23 mouse cellular contexts compared by ENCODE assay signal in genomic region chr11:24317989-24318735, GRCm38 (mm10).
DNase-seq lines count a peak whose midpoint lies in the region; ATAC-seq and TF ChIP-seq lines count a peak whose summit lies in the region.
"Had no signal": no experiment of that assay in that cellular context is flagged by ENCODE, and none has a peak within 500 bp of the region (broad histone marks: within the 10 kb centered on the region; RNA-seq: fewer than 3 reads in every experiment).

No protein-coding gene starts in this region.

- H3K4me3 ChIP-seq in embryonic facial prominence, embryonic 13.5 days, result no peak overlapping the region
- H3K4me3 ChIP-seq in embryonic facial prominence, embryonic 10.5 days, result no peak overlapping the region
- H3K4me3 ChIP-seq in hindbrain, postnatal 0 days (ENCODE audit: low read length), result no peak overlapping the region
- no peak overlapping the region for H3K4me3 ChIP-seq in hindbrain, embryonic 11.5 days (ENCODE audit: low read depth, low read length)
- no peak overlapping the region for H3K4me3 ChIP-seq in midbrain, embryonic 13.5 days (replicated peaks)
- no peak overlapping the region for H3K4me3 ChIP-seq in midbrain, embryonic 14.5 days (replicated peaks; ENCODE audit: low read depth, low read length)
- H3K4me3 ChIP-seq: embryonic facial prominence, embryonic 12.5 days; forebrain, embryonic 13.5 days; forebrain, embryonic 15.5 days had no signal

- H3K27ac ChIP-seq in embryonic facial prominence, embryonic 13.5 days, result no peak overlapping the region
- no peak overlapping the region for H3K27ac ChIP-seq in embryonic facial prominence, embryonic 10.5 days (replicated peaks)
- no peak overlapping the region for H3K27ac ChIP-seq in hindbrain, postnatal 0 days
- no peak overlapping the region for H3K27ac ChIP-seq in hindbrain, embryonic 11.5 days (ENCODE audit: low read depth, low read length)
- H3K27ac ChIP-seq in midbrain, embryonic 13.5 days, result no peak overlapping the region
- H3K27ac ChIP-seq in midbrain, embryonic 14.5 days (replicated peaks; ENCODE audit: low read depth, low read length), result no peak overlapping the region
- H3K27ac ChIP-seq: embryonic facial prominence, embryonic 12.5 days; forebrain, embryonic 13.5 days; forebrain, embryonic 15.5 days had no signal

- H3K9ac ChIP-seq in embryonic facial prominence, embryonic 13.5 days, result no peak overlapping the region
- no peak overlapping the region for H3K9ac ChIP-seq in hindbrain, postnatal 0 days (replicated peaks; ENCODE audit: low read length)
- H3K9ac ChIP-seq in hindbrain, embryonic 11.5 days (ENCODE audit: low read depth, low read length), result no peak overlapping the region
- H3K9ac ChIP-seq in midbrain, embryonic 13.5 days (replicated peaks), result no peak overlapping the region
- H3K9ac ChIP-seq in midbrain, embryonic 14.5 days (replicated peaks; ENCODE audit: low read length), result no peak overlapping the region
- H3K9ac ChIP-seq: embryonic facial prominence, embryonic 12.5 days; forebrain, embryonic 13.5 days; forebrain, embryonic 15.5 days; forebrain, postnatal 0 days had no signal

- DNase-seq in embryonic facial prominence, embryonic 10.5 days (ENCODE audit: low spot score), result no peak
- DNase-seq in hindbrain, postnatal 0 days (ENCODE audit: low spot score), result peak; percentile 9
- DNase-seq in hindbrain, embryonic 11.5 days (ENCODE audit: low spot score), result no peak
- no peak for DNase-seq in midbrain, embryonic 14.5 days
- DNase-seq in heart, adult 9 months (ENCODE audit: low spot score in 2 of 2), result no peak
- DNase-seq: adrenal gland, adult 2 months; adrenal gland, postnatal 10 days; adrenal gland, postnatal 25 days; B cell, adult 2 months; cerebellum, adult 11 months; cerebellum, adult 18-20 months; cerebellum, adult 8-10 months; cerebellum, adult 9-11 months; cerebellum, postnatal 14 days; cerebellum, postnatal 36 days; embryo, embryonic 11 days; forebrain, postnatal 0 days had no signal

- H3K4me2 ChIP-seq in embryonic facial prominence, embryonic 13.5 days, result no peak overlapping the region
- no peak overlapping the region for H3K4me2 ChIP-seq in hindbrain, postnatal 0 days (ENCODE audit: low read depth, low read length)
- H3K4me2 ChIP-seq in hindbrain, embryonic 11.5 days (replicated peaks; ENCODE audit: low read depth, low read length), result no peak overlapping the region
- H3K4me2 ChIP-seq in midbrain, embryonic 13.5 days (replicated peaks), result no peak overlapping the region
- no peak overlapping the region for H3K4me2 ChIP-seq in midbrain, embryonic 14.5 days (ENCODE audit: low read length)
- H3K4me2 ChIP-seq: embryonic facial prominence, embryonic 12.5 days; forebrain, embryonic 13.5 days; forebrain, embryonic 15.5 days had no signal

- WGBS in embryonic facial prominence, embryonic 13.5 days, result 75% methylated on average over 2 of the region's 2 CpGs
- 83% methylated on average over 2 of the region's 2 CpGs for whole genome bisulfite sequencing in embryonic facial prominence, embryonic 10.5 days
- 75% methylated on average over 2 of the region's 2 CpGs for WGBS in hindbrain, postnatal 0 days
- 88% methylated on average over 2 of the region's 2 CpGs for WGBS in hindbrain, embryonic 11.5 days
- WGBS in midbrain, embryonic 13.5 days, result 82% methylated on average over 2 of the region's 2 CpGs
- WGBS in midbrain, embryonic 14.5 days, result 82% methylated on average over 2 of the region's 2 CpGs

- TF ChIP-seq CTCF in hindbrain, postnatal 0 days (IDR thresholded peaks at IDR 0.05; ENCODE audit: low read depth), result no peak

- no peaks in the 10 kb centered on the region for H3K9me3 ChIP-seq in embryonic facial prominence, embryonic 13.5 days
- H3K9me3 ChIP-seq in embryonic facial prominence, embryonic 10.5 days, result no peaks in the 10 kb centered on the region
- no peaks in the 10 kb centered on the region for H3K9me3 ChIP-seq in hindbrain, postnatal 0 days (ENCODE audit: low read length)
- H3K9me3 ChIP-seq in hindbrain, embryonic 11.5 days (ENCODE audit: control insufficient read depth, low read length), result no peaks in the 10 kb centered on the region
- H3K9me3 ChIP-seq in midbrain, embryonic 13.5 days, result no peaks in the 10 kb centered on the region
- H3K9me3 ChIP-seq in midbrain, embryonic 14.5 days (ENCODE audit: control insufficient read depth, low read length), result no peaks in the 10 kb centered on the region
- H3K9me3 ChIP-seq: embryonic facial prominence, embryonic 12.5 days; forebrain, embryonic 13.5 days; forebrain, embryonic 15.5 days had no signal

- H3K4me1 ChIP-seq in embryonic facial prominence, embryonic 13.5 days, result peaks cover 13% of the 10 kb centered on the region
- H3K4me1 ChIP-seq in embryonic facial prominence, embryonic 10.5 days, result peaks cover 16% of the 10 kb centered on the region
- H3K4me1 ChIP-seq in hindbrain, postnatal 0 days (ENCODE audit: insufficient read depth, low read length), result no peaks in the 10 kb centered on the region
- H3K4me1 ChIP-seq in hindbrain, embryonic 11.5 days (replicated peaks; ENCODE audit: control insufficient read depth, insufficient read depth, low read length), result no peaks in the 10 kb centered on the region
- no peaks in the 10 kb centered on the region for H3K4me1 ChIP-seq in midbrain, embryonic 13.5 days (replicated peaks)
- no peaks in the 10 kb centered on the region for H3K4me1 ChIP-seq in midbrain, embryonic 14.5 days (ENCODE audit: control insufficient read depth, insufficient read depth, low read length)
- H3K4me1 ChIP-seq: forebrain, embryonic 15.5 days had no signal

- H3K27me3 ChIP-seq in embryonic facial prominence, embryonic 13.5 days, result no peaks in the 10 kb centered on the region
- no peaks in the 10 kb centered on the region for H3K27me3 ChIP-seq in embryonic facial prominence, embryonic 10.5 days (replicated peaks; ENCODE audit: low read depth, poor library complexity, severe bottlenecking)
- peaks cover 6% of the 10 kb centered on the region; the same call in 1 of the 2 replicates for H3K27me3 ChIP-seq in hindbrain, postnatal 0 days (ENCODE audit: insufficient read depth, low read length)
- H3K27me3 ChIP-seq in hindbrain, embryonic 11.5 days (ENCODE audit: control insufficient read depth, insufficient read depth, low read length), result no peaks in the 10 kb centered on the region
- no peaks in the 10 kb centered on the region for H3K27me3 ChIP-seq in midbrain, embryonic 13.5 days
- no peaks in the 10 kb centered on the region for H3K27me3 ChIP-seq in midbrain, embryonic 14.5 days (ENCODE audit: control insufficient read depth, insufficient read depth, low read length)
- H3K27me3 ChIP-seq: embryonic facial prominence, embryonic 12.5 days; forebrain, embryonic 13.5 days; forebrain, embryonic 15.5 days had no signal

- 0 out of 2 replicates have a peak, but pooled peaks have one; percentile 56 for ATAC-seq in embryonic facial prominence, embryonic 13.5 days (ENCODE audit: insufficient number of reproducible peaks, insufficient read depth, low FRiP score, low TSS enrichment, low read depth)
- ATAC-seq in hindbrain, postnatal 0 days, result no peak
- no peak for ATAC-seq in hindbrain, embryonic 11.5 days (ENCODE audit: low FRiP score)
- 0 out of 2 replicates have a peak, but pooled peaks have one; percentile 27 for ATAC-seq in midbrain, embryonic 13.5 days
- ATAC-seq in midbrain, embryonic 14.5 days (ENCODE audit: low FRiP score, low TSS enrichment), result no peak
- ATAC-seq: CD4-positive, CD25-positive, alpha-beta regulatory T cell, adult 4 months; forebrain, embryonic 13.5 days; forebrain, embryonic 15.5 days; forebrain, postnatal 0 days had no signal

- no peaks in the 10 kb centered on the region for H3K36me3 ChIP-seq in embryonic facial prominence, embryonic 13.5 days
- H3K36me3 ChIP-seq in embryonic facial prominence, embryonic 10.5 days (replicated peaks), result no peaks in the 10 kb centered on the region
- H3K36me3 ChIP-seq in hindbrain, postnatal 0 days (ENCODE audit: insufficient read depth, low read length), result no peaks in the 10 kb centered on the region
- H3K36me3 ChIP-seq in hindbrain, embryonic 11.5 days (ENCODE audit: control insufficient read depth, insufficient read depth, low read length), result no peaks in the 10 kb centered on the region
- no peaks in the 10 kb centered on the region for H3K36me3 ChIP-seq in midbrain, embryonic 13.5 days
- no peaks in the 10 kb centered on the region for H3K36me3 ChIP-seq in midbrain, embryonic 14.5 days (ENCODE audit: control insufficient read depth, insufficient read depth, low read length)
- H3K36me3 ChIP-seq: embryonic facial prominence, embryonic 12.5 days; forebrain, embryonic 15.5 days had no signal

Comparison
In these comparisons a context has a peak if more than half of its experiments do, and no peak if none do; other contexts are left out.
1. ATAC-seq: peak in embryonic facial prominence, embryonic 13.5 days (single experiment) and midbrain, embryonic 13.5 days (single experiment); none in hindbrain, postnatal 0 days (single experiment), hindbrain, embryonic 11.5 days (single experiment) and midbrain, embryonic 14.5 days (single experiment).